Mouse (Mus musculus) left cerebral cortex, adult 6 months (tissue): ENCODE data around the gene Akap1. TPM values are rescaled to one million over a fixed set of nuclear protein-coding genes. Genes with fewer than 3 reads are reported as not detected.

ENCODE experiments used
- long read RNA-seq, 2 experiments: library from polyadenylated mRNA; unstranded; transcript quantifications; one replicate each; pipeline ENCODE4 v2.0.0; 2019 to 2020
- polyA plus RNA-seq: library from polyadenylated mRNA; unstranded; fragments of <200 nt; fragmentation: Nextera tagmentation; gene quantifications from 2 replicates; pipeline ENCODE4 v1.2.3, GENCODE M21; 2021

Akap1 gene
- polyA plus RNA-seq = 5.7 and 8.4 TPM in 2 replicates
- long read RNA-seq, experiment 1, transcript Akap1-201 (11 exons, 3,758 nt) = major isoform, 41 of 82 reads
- long read RNA-seq, experiment 1, partial matches to known transcripts = 34 of 82 reads
- long read RNA-seq, experiment 1, other reads (novel, unspliced or antisense) = 7 of 82 reads
- long read RNA-seq, experiment 2, partial matches to known transcripts = 9 of 12 reads
- long read RNA-seq, experiment 2, other reads (novel, unspliced or antisense) = 2 of 12 reads

DNA sequence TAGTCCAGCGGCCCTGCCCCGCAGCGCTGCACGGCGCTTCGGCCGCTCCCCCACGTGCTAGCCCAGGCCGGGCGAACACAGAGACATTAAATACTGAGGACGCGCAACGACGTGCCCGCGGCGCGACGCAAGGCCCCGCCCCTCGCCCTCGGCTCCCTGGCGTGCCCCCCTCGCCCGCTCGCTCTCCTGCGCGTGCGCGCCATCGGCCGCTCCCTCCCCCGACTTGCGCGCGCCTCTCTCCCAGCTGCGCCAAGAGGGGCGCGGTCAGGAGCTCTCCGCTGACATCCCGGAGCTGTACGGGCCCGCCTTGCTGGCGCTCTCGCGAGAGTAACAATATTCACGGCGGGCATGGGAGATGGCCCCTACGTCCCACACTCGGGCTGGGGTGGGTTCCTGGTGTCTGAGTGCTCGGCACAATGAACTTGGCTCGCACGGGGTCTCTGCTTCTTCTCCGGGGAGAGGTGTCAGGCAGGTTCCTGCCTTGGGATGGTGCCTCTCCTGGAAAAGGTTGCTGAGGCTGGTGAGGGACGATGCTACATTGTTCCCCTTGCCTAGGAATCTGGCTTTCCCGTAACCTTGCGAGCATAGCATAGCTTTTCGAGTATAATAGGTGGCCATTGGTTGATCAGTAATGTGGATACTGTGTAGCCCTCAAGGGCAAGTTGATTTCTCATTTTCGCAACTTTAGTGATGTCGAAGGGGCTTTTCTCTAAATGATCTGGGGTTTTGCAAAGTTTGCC is at the start of gene Akap1:
Gene Akap1 (minus strand): TSS at position 129 of the 740 bp plus-strand sequence.

Other genes with a start within 250 kb of the Akap1 start
- 6.0 and 8.4 TPM in 2 replicates for gene Msi2, start 146.1 kb downstream of the Akap1 start, polyA plus RNA-seq
- gene Scpep1, start 90.9 kb upstream of the Akap1 start, polyA plus RNA-seq = 25.5 and 30.4 TPM in 2 replicates
- gene Elobl, start 102.3 kb upstream of the Akap1 start, polyA plus RNA-seq = not detected in 2 replicates
- 14.8 and 15.9 TPM in 2 replicates for gene Coil, start 105.7 kb upstream of the Akap1 start, polyA plus RNA-seq
- 0.61 and 0.69 TPM in 2 replicates for gene Trim25, start 134.8 kb upstream of the Akap1 start, polyA plus RNA-seq
- 8.3 and 14.0 TPM in 2 replicates for gene Dgke, start 202.3 kb upstream of the Akap1 start, polyA plus RNA-seq
- not detected in 2 replicates for gene Gm525, start 209.3 kb upstream of the Akap1 start, polyA plus RNA-seq